Mouse (Mus musculus) embryo, embryonic 11 days (tissue): ENCODE results near the gene Kcnh4.

ENCODE experiments used
- DNase-seq: peaks from one replicate; pipeline ENCODE4 v3.0.0-alpha.2; 2015

Kcnh4 gene

GRCm38 (mm10) chr11:100730477-100731205 lies 29.1 kb downstream of the Kcnh4 start:
- DNase-seq, result no peak

GRCm38 (mm10) chr11:100729976-100730375 lies 29.8 kb downstream of the Kcnh4 start:
- DNase-seq, result no peak

GRCm38 (mm10) chr11:100728601-100729000 lies 31.1 kb downstream of the Kcnh4 start:
- no peak for DNase-seq

- DNase-seq, result no peak
Measured at GRCm38 (mm10) chr11:100727201-100727600, 32.5 kb downstream of the Kcnh4 start.

DNA sequence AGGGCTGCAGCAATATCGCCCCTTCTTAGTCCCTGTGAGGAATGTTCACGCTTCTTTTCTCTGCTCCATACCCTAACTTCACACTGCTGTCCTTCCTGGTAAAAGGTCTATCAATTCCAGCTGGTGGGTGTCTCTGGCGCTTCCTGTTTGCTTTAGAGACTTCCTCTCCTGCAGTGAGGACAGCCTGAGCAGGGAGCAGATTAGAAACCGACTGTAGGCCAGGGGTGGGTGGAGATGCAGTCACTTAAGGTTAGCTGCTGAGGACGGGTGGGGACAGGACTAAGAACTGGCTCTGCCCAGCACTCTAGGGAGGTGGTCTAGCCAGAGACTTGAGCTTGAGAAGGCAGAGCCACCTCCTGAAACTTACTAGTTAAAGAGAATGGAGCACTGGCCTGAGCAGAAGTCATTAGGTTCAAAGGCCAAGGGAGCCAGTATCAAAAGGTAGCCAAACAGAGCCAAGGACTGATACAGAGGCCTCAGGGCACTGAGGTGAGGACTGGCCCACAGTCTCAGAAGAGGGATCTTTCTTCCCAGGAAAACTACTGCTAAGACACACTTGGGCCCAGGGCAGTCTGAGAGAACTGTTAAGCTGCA lies 34.7 kb downstream of the Kcnh4 start:
- no peak for DNase-seq

- no peak for DNase-seq
Measured at GRCm38 (mm10) chr11:100722493-100723028, 37.2 kb downstream of the Kcnh4 start.

DNA sequence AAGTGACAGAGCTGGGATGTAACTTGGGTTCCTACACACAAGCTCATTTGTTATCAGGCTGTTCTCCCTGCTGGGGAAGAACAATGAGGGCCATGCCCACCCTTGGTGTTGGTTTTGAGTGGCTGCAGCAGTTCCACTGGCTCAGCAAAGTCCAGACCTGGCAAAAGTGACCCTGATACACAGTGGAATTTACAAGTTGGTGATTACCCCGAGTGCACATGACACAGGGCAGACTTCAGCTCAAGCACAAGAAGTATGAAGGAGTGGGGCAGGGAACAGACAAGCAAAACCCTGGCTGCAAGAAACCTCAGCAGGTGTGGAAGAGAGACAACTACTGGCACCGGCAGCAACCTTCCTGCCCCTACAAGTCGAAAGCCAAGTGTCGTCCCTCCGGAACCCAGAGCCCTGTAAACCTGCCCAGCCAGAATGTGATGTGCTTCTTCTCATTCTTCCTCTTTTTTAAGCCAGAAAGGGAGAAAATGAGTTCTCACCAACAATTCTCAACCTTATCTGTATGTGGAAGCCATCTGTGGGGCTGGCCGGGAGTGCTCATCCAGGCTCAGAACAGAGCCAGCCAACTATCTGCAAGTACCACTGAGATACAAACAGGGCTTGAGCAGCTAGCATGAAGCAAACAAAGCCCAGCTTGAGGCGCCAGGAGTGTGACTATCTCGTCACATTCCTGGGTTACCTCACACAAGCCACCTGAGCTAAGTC lies 37.8 kb downstream of the Kcnh4 start:
- no peak for DNase-seq

DNA sequence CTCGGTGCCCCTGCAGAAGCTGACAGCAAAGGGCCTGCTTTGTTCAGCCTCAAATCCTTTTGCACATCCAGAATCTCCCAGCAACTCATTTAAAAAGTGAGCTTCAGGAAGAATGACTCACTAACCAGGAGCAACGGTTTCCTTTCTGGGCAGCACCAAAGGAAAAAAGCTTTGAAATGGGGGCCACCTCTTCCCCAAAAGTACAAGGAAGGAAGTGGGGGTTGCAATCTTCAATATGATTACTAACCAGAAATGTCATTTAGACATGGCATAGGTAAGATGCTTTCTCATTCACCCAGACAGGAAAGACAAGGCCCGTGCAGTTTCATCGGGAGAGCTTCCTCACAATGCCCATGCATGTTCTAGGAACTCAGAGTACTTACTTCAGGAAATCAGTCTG lies 38.5 kb downstream of the Kcnh4 start:
- DNase-seq, result no peak

- DNase-seq, result no peak
Measured at GRCm38 (mm10) chr11:100720345-100720744, 39.4 kb downstream of the Kcnh4 start.

GRCm38 (mm10) chr11:100719893-100720292 lies 39.8 kb downstream of the Kcnh4 start:
- DNase-seq, result no peak

DNA sequence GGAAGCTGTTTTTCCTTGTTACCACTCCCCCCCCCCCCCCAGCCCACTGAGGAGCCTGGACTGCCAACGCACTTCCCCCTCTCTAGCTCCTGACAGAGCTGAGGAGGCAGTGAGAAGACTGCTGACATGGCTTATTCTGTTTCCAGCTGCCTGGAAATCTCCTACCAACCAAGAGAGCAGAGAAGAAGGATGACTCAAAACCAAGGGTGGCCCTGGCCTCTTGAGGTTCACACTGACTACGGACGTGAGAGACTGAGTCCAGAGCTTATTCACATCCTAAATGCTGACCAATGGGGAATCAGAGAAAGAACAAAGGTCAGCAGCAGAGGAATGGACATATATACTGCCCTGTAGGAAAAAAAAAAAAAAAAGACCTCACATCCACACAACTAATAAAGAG lies 40.4 kb downstream of the Kcnh4 start:
- no peak for DNase-seq

DNA sequence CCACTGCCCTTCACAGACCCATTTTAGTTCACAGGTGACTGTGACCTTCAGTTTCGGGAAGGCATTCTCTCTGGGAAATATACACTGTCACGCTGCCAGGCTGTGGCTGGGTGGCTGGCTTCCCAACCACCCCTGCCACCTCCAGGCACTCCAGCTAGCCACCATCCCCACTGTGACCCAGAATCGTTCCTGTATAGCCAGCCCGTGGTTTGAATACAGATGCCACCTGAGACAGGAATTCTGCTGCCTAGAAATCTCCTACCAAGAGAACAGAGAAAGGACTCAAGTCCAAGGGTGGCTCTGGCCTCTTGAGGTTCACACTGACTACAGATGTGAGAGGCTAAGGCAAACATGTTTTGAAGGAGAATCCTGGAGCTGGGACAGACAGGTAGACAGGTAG lies 40.9 kb downstream of the Kcnh4 start:
- DNase-seq, result no peak

- no peak for DNase-seq
Measured at GRCm38 (mm10) chr11:100718462-100718861, 41.3 kb downstream of the Kcnh4 start.

DNA sequence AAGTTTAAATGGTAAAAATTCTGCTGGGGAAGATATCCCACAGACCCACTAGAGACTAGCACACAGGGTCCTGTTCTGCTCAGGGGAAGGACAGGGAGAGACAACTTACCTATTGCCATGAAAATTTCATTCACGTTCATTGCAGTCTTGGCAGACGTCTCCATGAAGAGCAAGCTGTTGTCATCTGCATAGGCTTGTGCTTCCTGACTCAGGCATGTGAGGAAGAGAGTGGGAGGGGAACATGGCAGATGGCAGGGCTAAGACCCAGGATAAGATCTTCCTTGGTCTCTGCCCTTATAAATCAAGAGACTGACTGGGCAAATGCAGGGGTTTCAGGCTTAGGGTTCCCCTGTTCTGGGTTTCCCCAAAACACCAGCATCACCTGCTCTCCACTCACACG lies 43.1 kb downstream of the Kcnh4 start:
- DNase-seq, result no peak

- no peak for DNase-seq
Measured at GRCm38 (mm10) chr11:100714948-100715347, 44.8 kb downstream of the Kcnh4 start.

DNA sequence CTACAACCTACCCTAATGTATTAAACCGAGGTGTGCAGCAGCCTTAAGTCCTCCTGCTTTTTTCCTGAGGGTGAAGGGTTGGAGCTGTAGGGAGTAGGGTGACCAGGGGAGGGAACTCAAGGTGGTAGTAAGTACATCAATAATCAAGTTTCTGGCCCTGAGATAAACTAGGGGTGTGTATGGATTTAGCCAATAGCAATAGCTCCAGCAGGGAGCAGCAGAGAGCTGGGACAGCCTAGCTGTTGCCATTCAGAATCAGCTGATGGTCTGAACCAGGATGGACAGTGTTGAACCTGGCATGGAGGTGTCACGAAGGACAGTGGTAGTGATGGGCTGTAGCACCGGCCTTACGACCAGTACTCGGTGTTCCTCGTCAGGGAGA lies 45.2 kb downstream of the Kcnh4 start:
- DNase-seq, result peak; percentile 89

GRCm38 (mm10) chr11:100713735-100714533 lies 45.8 kb downstream of the Kcnh4 start, which contains the start of gene Hspb9:
Gene Hspb9 (plus strand): TSS chr11:100713850.
- peak; percentile 83 for DNase-seq

- no peak for DNase-seq
Measured at GRCm38 (mm10) chr11:100713174-100713573, 46.6 kb downstream of the Kcnh4 start.

DNA sequence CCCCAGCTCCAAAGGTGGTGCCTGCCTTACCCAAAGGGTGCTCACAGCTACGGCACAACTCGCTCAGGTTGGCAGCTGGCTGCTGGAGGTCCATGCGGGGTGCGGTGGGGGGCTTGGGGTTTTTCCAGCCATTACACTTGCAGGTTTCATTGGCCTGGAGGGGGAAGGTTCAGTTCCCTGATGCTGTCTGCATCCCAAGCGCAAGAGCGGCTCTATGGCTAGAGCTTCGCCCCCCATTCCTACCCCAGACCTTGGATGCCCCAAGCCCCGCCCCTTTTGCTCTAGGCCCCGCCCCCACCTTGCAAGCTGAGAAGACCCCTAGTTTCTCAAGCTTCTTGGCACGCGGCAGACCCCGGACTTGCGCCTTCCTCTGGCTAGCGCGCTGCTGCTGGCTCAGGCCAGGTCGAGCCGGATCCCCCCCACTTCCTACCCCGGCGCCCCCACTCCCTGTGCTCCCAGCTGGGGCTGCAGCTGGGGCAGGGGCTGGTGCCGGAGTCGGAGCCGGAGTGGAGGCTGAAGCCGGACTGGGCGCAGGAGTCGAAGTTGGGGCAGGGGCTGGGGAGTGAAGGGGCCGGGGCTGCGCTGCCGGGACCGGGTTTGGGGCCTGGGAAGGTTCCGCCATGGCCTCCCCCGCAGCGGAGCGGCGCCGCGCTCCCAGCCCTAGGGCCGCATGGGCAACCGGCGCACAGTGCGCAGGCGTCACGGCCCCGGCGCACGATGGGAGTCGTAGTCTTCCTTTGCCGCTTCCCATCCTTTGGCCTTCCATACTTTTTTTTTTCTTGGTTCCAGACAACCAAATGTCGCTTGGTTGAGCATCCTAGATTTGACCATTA lies 47.7 kb downstream of the Kcnh4 start, which contains the start of gene Kat2a:
TSS of gene Kat2a (minus strand) at position 683 of the 833 bp plus-strand sequence.
- peak; percentile 95 for DNase-seq

GRCm38 (mm10) chr11:100710977-100711376 lies 48.8 kb downstream of the Kcnh4 start:
- DNase-seq, result no peak

DNA sequence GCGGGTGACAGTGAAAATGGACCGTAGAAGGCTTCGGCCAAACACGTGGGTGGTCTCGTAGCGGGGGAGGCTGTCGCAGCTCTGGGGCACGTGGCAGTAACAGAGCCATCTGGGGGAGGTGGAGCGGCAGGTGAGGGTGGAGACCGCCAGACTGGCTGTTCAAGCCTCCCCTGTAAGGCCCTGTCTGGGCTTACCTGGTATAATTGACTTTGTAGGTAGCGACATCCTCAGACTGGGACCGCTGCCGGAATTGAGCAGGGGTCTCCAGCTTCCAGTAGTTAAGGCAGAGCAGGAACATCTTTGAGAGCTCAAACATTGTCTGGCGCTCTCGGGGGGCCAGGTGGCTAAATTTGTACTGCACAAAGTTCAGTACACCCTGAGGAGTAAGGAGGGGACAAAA lies 49.2 kb downstream of the Kcnh4 start:
- no peak for DNase-seq
